Mouse (Mus musculus): Measurements from ENCODE around the gene Gse1. TPM values are rescaled to one million over a fixed set of nuclear protein-coding genes. Genes with fewer than 3 reads are reported as not detected.

Gene Gse1
- polyA plus RNA-seq, 1 experiment from 2014 or later: 20.7 TPM

- H3K4me2 ChIP-seq: no peak overlapping the region
- H3K9ac ChIP-seq (ENCODE audit: low read length): no peak overlapping the region
- DNase-seq (ENCODE audit: low spot score, missing footprints): no peak
- 86% methylated on average over 9 of the region's 9 CpGs for WGBS
- ATAC-seq (ENCODE audit: low FRiP score): no peak
- no peaks in the 10 kb centered on the region for H3K27me3 ChIP-seq (ENCODE audit: control insufficient read depth, insufficient read depth, low read length)
- H3K36me3 ChIP-seq (ENCODE audit: control insufficient read depth, insufficient read depth, low read length): no peaks in the 10 kb centered on the region
- no peaks in the 10 kb centered on the region for H3K9me3 ChIP-seq (ENCODE audit: control insufficient read depth, low read length)
- no peak overlapping the region for H3K4me3 ChIP-seq (ENCODE audit: low read depth, low read length)
- no peak overlapping the region for H3K27ac ChIP-seq (ENCODE audit: low read depth, low read length)
- peaks cover 4% of the 10 kb centered on the region for H3K4me1 ChIP-seq (ENCODE audit: control insufficient read depth, insufficient read depth, low read length)
Measured at GRCm38 (mm10) chr8:120205916-120206315, 22.3 kb upstream of the Gse1 start.

GRCm38 (mm10) chr8:120207364-120207763 is 20.9 kb upstream of the Gse1 start:
- Histone ChIP-seq H3K27me3 (ENCODE audit: control insufficient read depth, insufficient read depth, low read length) (no peaks in the 10 kb centered on the region), H3K4me3 (ENCODE audit: low read depth, low read length) (no peak overlapping the region), H3K9me3 (ENCODE audit: control insufficient read depth, low read length) (no peaks in the 10 kb centered on the region), H3K4me1 (ENCODE audit: control insufficient read depth, insufficient read depth, low read length) (peaks cover 12% of the 10 kb centered on the region), H3K4me2 (no peak overlapping the region), H3K36me3 (ENCODE audit: control insufficient read depth, insufficient read depth, low read length) (no peaks in the 10 kb centered on the region), H3K9ac (ENCODE audit: low read length) (no peak overlapping the region), H3K27ac (ENCODE audit: low read depth, low read length) (no peak overlapping the region)
- DNase-seq (ENCODE audit: low spot score, missing footprints): no peak
- 87% methylated on average over 8 of the region's 8 CpGs for WGBS
- ATAC-seq (ENCODE audit: low FRiP score): no peak

- WGBS: 83% methylated on average over 11 of the region's 11 CpGs
- H3K4me2 ChIP-seq: no peak overlapping the region
- H3K27me3 ChIP-seq (ENCODE audit: control insufficient read depth, insufficient read depth, low read length): no peaks in the 10 kb centered on the region
- H3K9me3 ChIP-seq (ENCODE audit: control insufficient read depth, low read length): no peaks in the 10 kb centered on the region
- ATAC-seq (ENCODE audit: low FRiP score) (no peak), DNase-seq (ENCODE audit: low spot score, missing footprints) (no peak)
- H3K4me1 ChIP-seq (ENCODE audit: control insufficient read depth, insufficient read depth, low read length): peaks cover 12% of the 10 kb centered on the region
- no peak overlapping the region for H3K4me3 ChIP-seq (ENCODE audit: low read depth, low read length)
- H3K36me3 ChIP-seq (ENCODE audit: control insufficient read depth, insufficient read depth, low read length): no peaks in the 10 kb centered on the region
- no peak overlapping the region for H3K9ac ChIP-seq (ENCODE audit: low read length)
- no peak overlapping the region for H3K27ac ChIP-seq (ENCODE audit: low read depth, low read length)
Measured at GRCm38 (mm10) chr8:120208113-120208512, 20.1 kb upstream of the Gse1 start.

GRCm38 (mm10) chr8:120211345-120211744 is 16.9 kb upstream of the Gse1 start:
- no peak for DNase-seq (ENCODE audit: low spot score, missing footprints)

GRCm38 (mm10) chr8:120212596-120212995 is 15.7 kb upstream of the Gse1 start:
- ATAC-seq (ENCODE audit: low FRiP score) (no peak), DNase-seq (ENCODE audit: low spot score, missing footprints) (no peak)
- no peaks in the 10 kb centered on the region for H3K27me3 ChIP-seq (ENCODE audit: control insufficient read depth, insufficient read depth, low read length)
- H3K4me2 ChIP-seq: no peak overlapping the region
- WGBS: 90% methylated on average over 7 of the region's 7 CpGs
- no peaks in the 10 kb centered on the region for H3K9me3 ChIP-seq (ENCODE audit: control insufficient read depth, low read length)
- H3K9ac ChIP-seq (ENCODE audit: low read length): no peak overlapping the region
- no peaks in the 10 kb centered on the region for H3K36me3 ChIP-seq (ENCODE audit: control insufficient read depth, insufficient read depth, low read length)
- H3K27ac ChIP-seq (ENCODE audit: low read depth, low read length): no peak overlapping the region
- H3K4me3 ChIP-seq (ENCODE audit: low read depth, low read length): no peak overlapping the region
- peaks cover 33% of the 10 kb centered on the region for H3K4me1 ChIP-seq (ENCODE audit: control insufficient read depth, insufficient read depth, low read length)

More at GRCm38 (mm10) chr8:120211345-120211744, 16.9 kb upstream of the Gse1 start:
- Histone ChIP-seq H3K9ac (ENCODE audit: low read length) (0 out of 2 replicates have a peak overlapping the region, but pooled peaks have one; percentile 9), H3K4me3 (ENCODE audit: low read depth, low read length) (no peak overlapping the region), H3K9me3 (ENCODE audit: control insufficient read depth, low read length) (no peaks in the 10 kb centered on the region), H3K36me3 (ENCODE audit: control insufficient read depth, insufficient read depth, low read length) (no peaks in the 10 kb centered on the region), H3K4me1 (ENCODE audit: control insufficient read depth, insufficient read depth, low read length) (peaks cover 22% of the 10 kb centered on the region), H3K27me3 (ENCODE audit: control insufficient read depth, insufficient read depth, low read length) (no peaks in the 10 kb centered on the region), H3K27ac (ENCODE audit: low read depth, low read length) (no peak overlapping the region), H3K4me2 (no peak overlapping the region)
- ATAC-seq (ENCODE audit: low FRiP score): peak; percentile 31; the same call in 1 of the 2 replicates
- 12% methylated on average over 3 of the region's 4 CpGs for WGBS

- DNase-seq (ENCODE audit: low spot score, missing footprints): no peak
- Histone ChIP-seq H3K36me3 (ENCODE audit: control insufficient read depth, insufficient read depth, low read length) (no peaks in the 10 kb centered on the region), H3K9ac (ENCODE audit: low read length) (no peak overlapping the region), H3K4me3 (ENCODE audit: low read depth, low read length) (no peak overlapping the region), H3K4me2 (no peak overlapping the region), H3K9me3 (ENCODE audit: control insufficient read depth, low read length) (no peaks in the 10 kb centered on the region), H3K27me3 (ENCODE audit: control insufficient read depth, insufficient read depth, low read length) (no peaks in the 10 kb centered on the region), H3K4me1 (ENCODE audit: control insufficient read depth, insufficient read depth, low read length) (peaks cover 36% of the 10 kb centered on the region), H3K27ac (ENCODE audit: low read depth, low read length) (no peak overlapping the region)
- 90% methylated on average over 3 of the region's 3 CpGs for WGBS
- ATAC-seq (ENCODE audit: low FRiP score): no peak
Measured at GRCm38 (mm10) chr8:120213229-120213628, 15.0 kb upstream of the Gse1 start.

GRCm38 (mm10) chr8:120213939-120214338 is 14.3 kb upstream of the Gse1 start:
- H3K4me1 ChIP-seq (ENCODE audit: control insufficient read depth, insufficient read depth, low read length): peaks cover 36% of the 10 kb centered on the region
- H3K27ac ChIP-seq (ENCODE audit: low read depth, low read length): no peak overlapping the region
- H3K27me3 ChIP-seq (ENCODE audit: control insufficient read depth, insufficient read depth, low read length): no peaks in the 10 kb centered on the region
- no peaks in the 10 kb centered on the region for H3K36me3 ChIP-seq (ENCODE audit: control insufficient read depth, insufficient read depth, low read length)
- no peak overlapping the region for H3K9ac ChIP-seq (ENCODE audit: low read length)
- no peak for ATAC-seq (ENCODE audit: low FRiP score)
- no peaks in the 10 kb centered on the region for H3K9me3 ChIP-seq (ENCODE audit: control insufficient read depth, low read length)
- no peak overlapping the region for H3K4me3 ChIP-seq (ENCODE audit: low read depth, low read length)
- WGBS: 75% methylated on average over 5 of the region's 5 CpGs
- no peak for DNase-seq (ENCODE audit: low spot score, missing footprints)
- no peak overlapping the region for H3K4me2 ChIP-seq

GRCm38 (mm10) chr8:120215416-120216141 is 12.7 kb upstream of the Gse1 start:
- 39% methylated on average over 7 of the region's 7 CpGs for WGBS
- Histone ChIP-seq H3K9me3 (ENCODE audit: control insufficient read depth, low read length) (no peaks in the 10 kb centered on the region), H3K27me3 (ENCODE audit: control insufficient read depth, insufficient read depth, low read length) (no peaks in the 10 kb centered on the region), H3K36me3 (ENCODE audit: control insufficient read depth, insufficient read depth, low read length) (no peaks in the 10 kb centered on the region), H3K4me3 (ENCODE audit: low read depth, low read length) (no peak overlapping the region), H3K4me1 (ENCODE audit: control insufficient read depth, insufficient read depth, low read length) (peaks cover 34% of the 10 kb centered on the region), H3K4me2 (no peak overlapping the region), H3K27ac (ENCODE audit: low read depth, low read length) (peak overlapping the region; percentile 41; the same call in 1 of the 2 replicates), H3K9ac (ENCODE audit: low read length) (no peak overlapping the region)
- no peak for DNase-seq (ENCODE audit: low spot score, missing footprints)
- peak; percentile 51; the same call in 1 of the 2 replicates for ATAC-seq (ENCODE audit: low FRiP score)

GRCm38 (mm10) chr8:120216855-120217830 is 11.1 kb upstream of the Gse1 start:
- ATAC-seq (ENCODE audit: low FRiP score) (peak; percentile 81), DNase-seq (ENCODE audit: low spot score, missing footprints) (peak; percentile 91)
- Histone ChIP-seq H3K27me3 (ENCODE audit: control insufficient read depth, insufficient read depth, low read length) (no peaks in the 10 kb centered on the region), H3K4me2 (no peak overlapping the region), H3K27ac (ENCODE audit: low read depth, low read length) (peak overlapping the region; percentile 28; the same call in 1 of the 2 replicates), H3K4me1 (ENCODE audit: control insufficient read depth, insufficient read depth, low read length) (peaks cover 25% of the 10 kb centered on the region), H3K9ac (ENCODE audit: low read length) (no peak overlapping the region), H3K9me3 (ENCODE audit: control insufficient read depth, low read length) (no peaks in the 10 kb centered on the region), H3K36me3 (ENCODE audit: control insufficient read depth, insufficient read depth, low read length) (no peaks in the 10 kb centered on the region), H3K4me3 (ENCODE audit: low read depth, low read length) (no peak overlapping the region)
- WGBS: 22% methylated on average over 13 of the region's 13 CpGs
